Mouse (Mus musculus): ENCODE measurements around the gene Gdpgp1. TPM values are rescaled to one million over a fixed set of nuclear protein-coding genes. Genes with fewer than 3 reads are reported as not detected.

Gene Gdpgp1
- total RNA-seq, 2 experiments from 2014 or later = 6.9 to 7.3 TPM

GRCm38 (mm10) chr7:80280998-80281397 lies 48.3 kb downstream of the Gdpgp1 start:
- no peak for DNase-seq

GRCm38 (mm10) chr7:80281646-80282045 lies 49.0 kb downstream of the Gdpgp1 start:
- no peak for DNase-seq

- no peak for DNase-seq
Observed at GRCm38 (mm10) chr7:80283226-80283918, 50.7 kb downstream of the Gdpgp1 start.

- DNase-seq = no peak
Observed at GRCm38 (mm10) chr7:80284391-80284790, 51.7 kb downstream of the Gdpgp1 start.

GRCm38 (mm10) chr7:80285725-80286124 lies 53.1 kb downstream of the Gdpgp1 start:
- no peak for DNase-seq

GRCm38 (mm10) chr7:80287736-80288135 lies 55.1 kb downstream of the Gdpgp1 start:
- no peak for DNase-seq

Other genes starting within 250 kb of the Gdpgp1 start
- 10 to 100 TPM; 21.7 to 23.1 TPM for gene Zfp710, start 208.1 kb upstream of the Gdpgp1 start, total RNA-seq (2021)
- 10 to 100 TPM; 57.6 to 61.5 TPM for gene Idh2, start 117.5 kb upstream of the Gdpgp1 start, total RNA-seq (2021)
- gene Sema4b, start 46.0 kb upstream of the Gdpgp1 start, total RNA-seq (2021) = 10 to 100 TPM; 21.6 to 24.1 TPM
- 10 to 100 TPM; 21.0 to 25.4 TPM for gene Cib1, start 52 bp upstream of the Gdpgp1 start, total RNA-seq (2021)
- 1 to 10 TPM; 1.7 to 2.9 TPM for gene Ttll13, start 13.5 kb downstream of the Gdpgp1 start, total RNA-seq (2021)
- 10 to 100 TPM; 41.4 to 44.5 TPM for gene Ngrn, start 28.4 kb downstream of the Gdpgp1 start, total RNA-seq (2021)
- 10 to 100 TPM; 21.6 to 24.3 TPM for gene Vps33b, start 36.8 kb downstream of the Gdpgp1 start, total RNA-seq (2021)
- 1 to 10 TPM; 1.5 to 2.4 TPM for gene Prc1, start 61.6 kb downstream of the Gdpgp1 start, total RNA-seq (2021)
- 10 to 100 TPM; 13.2 to 16.6 TPM for gene Rccd1, start 91.6 kb downstream of the Gdpgp1 start, total RNA-seq (2021)
- gene Unc45a, start 108.1 kb downstream of the Gdpgp1 start, total RNA-seq (2021) = 10 to 100 TPM; 38.1 to 39.5 TPM
- 10 to 100 TPM; 42.2 to 45.1 TPM for gene Hddc3, start 110.2 kb downstream of the Gdpgp1 start, total RNA-seq (2021)
- gene Man2a2, start 138.5 kb downstream of the Gdpgp1 start, total RNA-seq (2021) = 100 to 1,000 TPM; 144 to 156 TPM
- 1 to 10 TPM; 5.5 to 7.8 TPM for gene Fes, start 155.1 kb downstream of the Gdpgp1 start, total RNA-seq (2021)
- 10 to 100 TPM; 39.7 to 45.4 TPM for gene Furin, start 172.6 kb downstream of the Gdpgp1 start, total RNA-seq (2021)